Mouse (Mus musculus) limb, embryonic 14.5 days (tissue): Measurements from ENCODE around the gene Fer1l5. TPM values are rescaled to one million over a fixed set of nuclear protein-coding genes. Genes with fewer than 3 reads are reported as not detected.

ENCODE experiments used
- ATAC-seq: fragments of 200-750 bp; cut with Nextera tagmentation; 2 replicates; pipeline ENCODE4 v1.8.0; 2017; ENCODE audit warnings: low read depth, moderate number of reproducible peaks, moderate TSS enrichment; ENCODE audit not compliant: low FRiP score
- DNase-seq: peaks from one replicate; pipeline ENCODE4 v3.0.0-alpha.2; 2015; ENCODE audit warnings: low spot score
- H3K27ac ChIP-seq: fragments of 300-500 bp; sonication (generic); replicated peaks from 2 replicates; pipeline ENCODE4 v1.5.1; 2014; ENCODE audit warnings: low read depth, mild to moderate bottlenecking, low read length, moderate library complexity, mixed read lengths
- H3K27me3 ChIP-seq: fragments of 300-500 bp; sonication (generic); 2 replicates; pipeline ENCODE4 v1.6.1; 2014; ENCODE audit warnings: low read length, mixed read lengths; ENCODE audit not compliant: control insufficient read depth, insufficient read depth
- H3K36me3 ChIP-seq: fragments of 300-500 bp; sonication (generic); 2 replicates; pipeline ENCODE4 v1.6.1; 2014; ENCODE audit warnings: mild to moderate bottlenecking, low read length, moderate library complexity, mixed read lengths; ENCODE audit not compliant: control insufficient read depth, insufficient read depth
- H3K4me1 ChIP-seq: fragments of 300-500 bp; sonication (generic); 2 replicates; pipeline ENCODE4 v1.6.1; 2014; ENCODE audit warnings: antibody characterized with exemption, low read length, mixed read lengths; ENCODE audit not compliant: control insufficient read depth, insufficient read depth
- H3K4me2 ChIP-seq: fragments of 300-500 bp; sonication (generic); replicated peaks from 2 replicates; pipeline ENCODE4 v1.6.1; 2014; ENCODE audit warnings: low read depth, mild to moderate bottlenecking, low read length, moderate library complexity; ENCODE audit not compliant: severe bottlenecking
- H3K4me3 ChIP-seq: fragments of 300-500 bp; sonication (generic); replicated peaks from 2 replicates; pipeline ENCODE4 v1.5.1; 2014; ENCODE audit warnings: low read length
- H3K9ac ChIP-seq: fragments of 300-500 bp; sonication (generic); 2 replicates; pipeline ENCODE4 v1.6.1; 2014; ENCODE audit warnings: mild to moderate bottlenecking, low read depth, low read length, moderate library complexity; ENCODE audit not compliant: severe bottlenecking
- H3K9me3 ChIP-seq: fragments of 300-500 bp; sonication (generic); 2 replicates; pipeline ENCODE4 v1.6.1; 2016; ENCODE audit warnings: low read length; ENCODE audit not compliant: control insufficient read depth
- POLR2A ChIP-seq: fragments of 200-500 bp; IDR thresholded peaks from 2 replicates; pipeline ENCODE4 v1.8.0; 2012; ENCODE audit warnings: inconsistent platforms, mild to moderate bottlenecking, moderate library complexity, borderline replicate concordance; ENCODE audit not compliant: insufficient read depth, insufficient read length; ENCODE audit errors: extremely low read depth
- WGBS: fragments of 180-500 bp; shearing (Covaris S2); extraction: QIAGEN DNeasy Blood & Tissue Kit; methylation state at CpG from one replicate; pipeline ENCODE4 v1.1.7; 2014; 5-methylcytosine and 5-hydroxymethylcytosine counted together
- polyA plus RNA-seq, 2 experiments: library from polyadenylated mRNA; depleted of rRNA in 1 of 2; stranded (reverse) in 1 of 2; unstranded in 1 of 2; fragments of >200 nt; fragmentation: Nextera tagmentation in 1 of 2; extraction: Ambion mirVana in 1 of 2; gene quantifications; 2 replicates each; pipeline versions ENCODE4 v1.2.1 to v1.2.3; 2012 to 2014

Fer1l5 gene
- polyA plus RNA-seq, 2 experiments, result 0.03 to 0.50 TPM

- whole genome bisulfite sequencing, result 82% methylated on average over 6 of the region's 6 CpGs
- ATAC-seq (no peak), DNase-seq (no peak)
- no peak overlapping the region for H3K27ac ChIP-seq
- no peak overlapping the region for H3K4me2 ChIP-seq
- H3K4me1 ChIP-seq, result 0 out of 2 replicates have a peak, but pooled peaks cover 2% of the 10 kb centered on the region
- no peaks in the 10 kb centered on the region for H3K9me3 ChIP-seq
- no peak overlapping the region for H3K9ac ChIP-seq
- TF ChIP-seq POLR2A, result no peak
- H3K36me3 ChIP-seq, result no peaks in the 10 kb centered on the region
- no peaks in the 10 kb centered on the region for H3K27me3 ChIP-seq
- no peak overlapping the region for H3K4me3 ChIP-seq
These were observed 82.1 kb downstream of the Fer1l5 start for GRCm38 (mm10) chr1:36454055-36454815.

GRCm38 (mm10) chr1:36457388-36458014, 85.4 kb downstream of the Fer1l5 start:
- no peak overlapping the region for H3K4me2 ChIP-seq
- TF ChIP-seq POLR2A, result no peak
- DNase-seq (no peak), ATAC-seq (no peak)
- H3K4me1 ChIP-seq, result 0 out of 2 replicates have a peak, but pooled peaks cover 2% of the 10 kb centered on the region
- H3K4me3 ChIP-seq, result no peak overlapping the region
- H3K9ac ChIP-seq, result no peak overlapping the region
- no peaks in the 10 kb centered on the region for H3K36me3 ChIP-seq
- H3K27me3 ChIP-seq, result no peaks in the 10 kb centered on the region
- 26% methylated on average over 7 of the region's 7 CpGs for WGBS
- H3K27ac ChIP-seq, result no peak overlapping the region
- H3K9me3 ChIP-seq, result no peaks in the 10 kb centered on the region

- Histone ChIP-seq H3K27me3 (no peaks in the 10 kb centered on the region), H3K4me1 (0 out of 2 replicates have a peak, but pooled peaks cover 2% of the 10 kb centered on the region), H3K27ac (no peak overlapping the region), H3K4me2 (no peak overlapping the region), H3K9me3 (no peaks in the 10 kb centered on the region), H3K4me3 (no peak overlapping the region), H3K36me3 (no peaks in the 10 kb centered on the region), H3K9ac (no peak overlapping the region)
- WGBS, result 84% methylated on average over 5 of the region's 5 CpGs
- DNase-seq (no peak), ATAC-seq (no peak)
- TF ChIP-seq POLR2A, result no peak
These were observed 86.1 kb downstream of the Fer1l5 start for GRCm38 (mm10) chr1:36458169-36458568.

- WGBS, result 38% methylated on average over 2 of the region's 2 CpGs
- TF ChIP-seq POLR2A, result no peak
These were observed 89.7 kb downstream of the Fer1l5 start for GRCm38 (mm10) chr1:36461829-36462228.

GRCm38 (mm10) chr1:36465641-36466160, 93.6 kb downstream of the Fer1l5 start:
- no peak overlapping the region for H3K9ac ChIP-seq
- no peak for TF ChIP-seq POLR2A
- 72% methylated on average over 4 of the region's 4 CpGs for WGBS
- no peaks in the 10 kb centered on the region for H3K9me3 ChIP-seq
- DNase-seq (no peak), ATAC-seq (no peak)
- no peak overlapping the region for H3K27ac ChIP-seq
- H3K4me2 ChIP-seq, result no peak overlapping the region
- no peak overlapping the region for H3K4me3 ChIP-seq
- no peaks in the 10 kb centered on the region for H3K27me3 ChIP-seq
- no peaks in the 10 kb centered on the region for H3K4me1 ChIP-seq
- H3K36me3 ChIP-seq, result no peaks in the 10 kb centered on the region

More at GRCm38 (mm10) chr1:36461829-36462228, 89.7 kb downstream of the Fer1l5 start:
- H3K4me3 ChIP-seq, result no peak overlapping the region
- H3K9me3 ChIP-seq, result no peaks in the 10 kb centered on the region
- H3K27me3 ChIP-seq, result no peaks in the 10 kb centered on the region
- DNase-seq, result no peak
- no peaks in the 10 kb centered on the region for H3K36me3 ChIP-seq
- no peak overlapping the region for H3K4me2 ChIP-seq
- no peak overlapping the region for H3K27ac ChIP-seq
- H3K9ac ChIP-seq, result no peak overlapping the region
- no peak for ATAC-seq
- H3K4me1 ChIP-seq, result 0 out of 2 replicates have a peak, but pooled peaks cover 2% of the 10 kb centered on the region
